In the genomic region with DNA sequence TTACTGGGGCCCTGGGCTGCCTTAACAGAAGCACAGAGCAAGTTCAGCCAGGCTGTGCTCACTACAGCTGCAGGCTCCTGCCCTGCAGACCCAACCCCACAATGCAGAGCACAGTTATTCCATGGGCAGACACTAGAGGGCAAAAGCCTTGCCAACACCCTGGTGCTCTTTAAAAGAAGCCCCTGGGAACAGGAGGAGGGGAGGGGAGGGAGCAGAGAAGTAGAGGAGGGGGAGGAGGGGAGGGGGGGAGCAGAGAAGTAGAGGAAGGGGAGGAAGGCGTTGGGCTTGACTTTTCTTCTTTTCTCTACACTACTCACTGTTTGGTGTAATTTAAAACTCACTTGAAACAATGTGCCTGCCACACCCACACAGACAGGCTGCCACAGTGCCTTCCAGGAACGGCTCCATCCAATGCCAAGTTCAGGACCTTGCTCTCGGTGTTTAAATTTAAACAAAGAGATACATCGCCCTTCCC, we compare ENCODE assay signal across 7 mouse cellular contexts.
DNase-seq lines count a peak whose midpoint lies in the region; ATAC-seq lines count a peak whose summit lies in the region.

No protein-coding gene starts in this region.

- H3K9me3 ChIP-seq in lung, embryonic 16.5 days (ENCODE audit: control insufficient read depth, low read length) = no peaks in the 10 kb centered on the region
- H3K9me3 ChIP-seq in hindbrain, embryonic 13.5 days = no peaks in the 10 kb centered on the region
- H3K9me3 ChIP-seq in neural tube, embryonic 15.5 days (replicated peaks) = no peaks in the 10 kb centered on the region

- WGBS in lung, embryonic 16.5 days = under 1% methylated on average over 4 of the region's 4 CpGs
- WGBS in hindbrain, embryonic 13.5 days = 14% methylated on average over 4 of the region's 4 CpGs
- WGBS in neural tube, embryonic 15.5 days = 7% methylated on average over 3 of the region's 4 CpGs

- no peak overlapping the region for H3K9ac ChIP-seq in lung, embryonic 16.5 days (ENCODE audit: low read length)
- H3K9ac ChIP-seq in hindbrain, embryonic 13.5 days = no peak overlapping the region
- no peak overlapping the region for H3K9ac ChIP-seq in neural tube, embryonic 15.5 days (replicated peaks)

- H3K4me2 ChIP-seq in lung, embryonic 16.5 days (ENCODE audit: low read depth, low read length) = no peak overlapping the region
- no peak overlapping the region for H3K4me2 ChIP-seq in hindbrain, embryonic 13.5 days
- H3K4me2 ChIP-seq in neural tube, embryonic 15.5 days = no peak overlapping the region

- no peak for DNase-seq in lung, postnatal 14 days
- no peak for DNase-seq in left cerebral cortex, adult 11 months (ENCODE audit: low spot score)
- DNase-seq in testis, postnatal 14 days (ENCODE audit: low spot score) = no peak

- ATAC-seq in lung, embryonic 16.5 days (ENCODE audit: low read depth) = peak; percentile 32; the same call in 1 of the 2 replicates
- ATAC-seq in common myeloid progenitor, adult 5-6 weeks (replicated peaks; ENCODE audit: low read depth, poor library complexity, severe bottlenecking) = 0 out of 2 replicates have a peak, but pooled peaks have one; percentile 10
- peak; percentile 22; the same call in 1 of the 2 replicates for ATAC-seq in hindbrain, embryonic 13.5 days (ENCODE audit: low FRiP score)
- ATAC-seq in neural tube, embryonic 15.5 days (ENCODE audit: low FRiP score) = 0 out of 2 replicates have a peak, but pooled peaks have one; percentile 42

- H3K27ac ChIP-seq in lung, embryonic 16.5 days (ENCODE audit: low read length) = no peak overlapping the region
- peak overlapping the region; percentile 60; the same call in 1 of the 2 replicates for H3K27ac ChIP-seq in hindbrain, embryonic 13.5 days
- H3K27ac ChIP-seq in neural tube, embryonic 15.5 days (replicated peaks) = peak overlapping the region; percentile 48

- H3K4me3 ChIP-seq in lung, embryonic 16.5 days (ENCODE audit: low read length) = no peak overlapping the region
- no peak overlapping the region for H3K4me3 ChIP-seq in hindbrain, embryonic 13.5 days
- H3K4me3 ChIP-seq in neural tube, embryonic 15.5 days (replicated peaks) = no peak overlapping the region

- no peaks in the 10 kb centered on the region for H3K36me3 ChIP-seq in lung, embryonic 16.5 days (ENCODE audit: control insufficient read depth, insufficient read depth, low read length)
- no peaks in the 10 kb centered on the region for H3K36me3 ChIP-seq in hindbrain, embryonic 13.5 days
- H3K36me3 ChIP-seq in neural tube, embryonic 15.5 days = no peaks in the 10 kb centered on the region

- no peaks in the 10 kb centered on the region for H3K27me3 ChIP-seq in lung, embryonic 16.5 days (ENCODE audit: control insufficient read depth, insufficient read depth, low read depth, low read length)
- H3K27me3 ChIP-seq in hindbrain, embryonic 13.5 days = no peaks in the 10 kb centered on the region
- no peaks in the 10 kb centered on the region for H3K27me3 ChIP-seq in neural tube, embryonic 15.5 days (replicated peaks)

- peaks cover 6% of the 10 kb centered on the region; the same call in 1 of the 2 replicates for H3K4me1 ChIP-seq in lung, embryonic 16.5 days (replicated peaks; ENCODE audit: control insufficient read depth, insufficient read depth, low read length)
- H3K4me1 ChIP-seq in hindbrain, embryonic 13.5 days (replicated peaks) = peaks cover 50% of the 10 kb centered on the region
- H3K4me1 ChIP-seq in neural tube, embryonic 15.5 days = peaks cover 27% of the 10 kb centered on the region
